Mouse (Mus musculus): ENCODE measurements around the gene Ap4e1. TPM values are rescaled to one million over a fixed set of nuclear protein-coding genes. Genes with fewer than 3 reads are reported as not detected.
"Not testable (repeated sequence)": the region's sequence is repeated elsewhere in the genome, so short reads cannot be mapped to it uniquely, and the experiment has no call there.

The Ap4e1 gene
- polyA plus RNA-seq, 1 experiment from 2014 or later, result 9.5 TPM

DNA sequence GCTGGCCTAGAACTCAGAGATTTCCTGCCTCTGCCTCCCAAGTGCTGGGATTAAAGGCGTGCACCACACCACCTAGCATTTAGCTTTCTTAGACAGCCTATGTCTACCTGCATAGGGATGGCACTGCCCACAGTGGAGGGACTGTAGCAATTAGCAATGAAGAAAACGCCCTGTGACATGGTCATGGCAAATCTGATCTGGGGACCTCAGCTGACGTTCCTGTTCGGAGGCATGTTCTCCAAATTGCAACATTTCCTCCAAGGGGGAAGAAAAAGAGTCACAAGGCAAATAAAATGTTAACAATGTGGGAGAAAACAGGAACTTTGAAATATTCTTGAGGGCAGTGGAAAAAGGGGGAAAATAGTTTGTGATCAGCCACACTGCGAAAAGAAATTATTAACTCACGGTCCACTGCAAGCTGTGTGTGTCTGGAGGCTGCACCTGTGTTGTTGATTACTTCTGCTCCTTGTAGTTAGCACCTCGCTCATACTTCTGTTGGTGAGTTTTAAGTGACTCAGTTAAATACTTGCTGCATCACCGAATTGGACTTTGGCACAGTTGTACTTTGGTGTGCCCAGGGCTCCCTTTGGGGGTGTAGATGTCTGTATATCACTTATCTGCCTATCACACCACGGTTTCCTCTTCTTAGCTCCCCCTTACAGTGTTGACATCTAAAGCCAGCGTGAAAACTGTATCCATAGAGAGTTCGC lies 71.5 kb downstream of the Ap4e1 start:
- Histone ChIP-seq H3K4me2 (no peak overlapping the region), H3K27ac (no peak overlapping the region; the same call in 1 of the 2 replicates), H3K9ac (no peak overlapping the region), H3K27me3 (no peaks in the 10 kb centered on the region), H3K4me1 (no peaks in the 10 kb centered on the region), H3K36me3 (peaks cover 10% of the 10 kb centered on the region; the same call in 1 of the 2 replicates), H3K4me3 (no peak overlapping the region), H3K9me3 (no peaks in the 10 kb centered on the region)
- no peak for ATAC-seq (ENCODE audit: insufficient number of reproducible peaks, low FRiP score, low TSS enrichment, low read depth)
- 82% methylated on average over 11 of the region's 11 CpGs for WGBS

DNA sequence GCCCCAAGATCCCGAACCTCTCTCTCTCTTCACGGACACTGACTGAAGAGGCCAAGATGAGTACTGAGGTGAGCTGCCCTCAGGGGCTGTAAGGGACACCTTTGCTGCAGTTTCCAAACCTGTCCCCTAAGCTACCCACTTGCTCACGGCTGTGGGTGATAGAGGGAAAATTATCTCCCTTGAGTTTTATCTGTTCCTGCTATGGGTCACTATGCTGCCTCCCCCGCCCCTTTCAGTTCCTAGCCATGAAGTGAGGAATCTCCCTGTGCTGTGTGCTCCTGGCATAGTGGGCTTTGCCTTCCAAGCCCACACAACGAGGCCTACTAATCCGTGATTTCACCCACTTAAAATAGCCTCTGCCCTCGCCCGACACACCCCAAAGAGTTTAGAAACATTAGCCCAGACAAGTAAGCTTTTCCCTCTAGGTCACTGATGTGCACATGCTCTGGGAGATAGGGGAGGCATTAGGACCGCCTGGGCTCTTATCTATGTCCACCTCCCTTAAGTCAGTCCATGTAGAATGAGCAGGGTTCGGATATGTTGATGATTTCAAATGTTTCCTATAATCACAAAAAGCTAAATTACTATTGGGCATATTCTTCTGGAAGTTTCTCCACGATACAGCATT lies 72.2 kb downstream of the Ap4e1 start:
- Histone ChIP-seq H3K4me2 (no peak overlapping the region), H3K4me3 (no peak overlapping the region), H3K27me3 (no peaks in the 10 kb centered on the region), H3K9me3 (no peaks in the 10 kb centered on the region), H3K27ac (no peak overlapping the region), H3K36me3 (peaks cover 12% of the 10 kb centered on the region; the same call in 1 of the 2 replicates), H3K9ac (no peak overlapping the region), H3K4me1 (no peaks in the 10 kb centered on the region)
- 90% methylated on average over 11 of the region's 11 CpGs for WGBS
- no peak for ATAC-seq (ENCODE audit: insufficient number of reproducible peaks, low FRiP score, low TSS enrichment, low read depth)

DNA sequence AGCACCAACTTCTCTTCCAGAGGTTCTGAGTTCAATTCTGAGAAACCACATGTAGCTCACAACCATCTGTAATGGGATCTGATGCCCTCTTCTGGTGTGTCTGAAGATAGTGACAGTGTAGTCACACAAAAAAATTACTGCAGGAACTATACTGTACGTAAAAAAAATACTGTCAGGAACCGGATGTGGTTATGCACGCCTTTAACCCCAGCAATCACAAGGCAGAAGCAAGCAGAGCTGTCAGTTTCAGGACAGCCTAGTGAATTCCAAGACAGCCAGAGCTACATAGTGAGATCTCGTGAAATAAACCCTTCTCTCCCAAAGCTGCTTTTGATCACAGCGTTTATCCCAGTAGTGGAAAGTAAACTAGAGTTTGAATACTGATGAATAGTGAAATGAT lies 77.7 kb downstream of the Ap4e1 start:
- no peaks in the 10 kb centered on the region for H3K4me1 ChIP-seq
- no peak overlapping the region for H3K9ac ChIP-seq
- no peak overlapping the region for H3K27ac ChIP-seq
- no peaks in the 10 kb centered on the region for H3K27me3 ChIP-seq
- WGBS, result 86% methylated on average over 5 of the region's 5 CpGs
- no peaks in the 10 kb centered on the region for H3K9me3 ChIP-seq
- peaks cover 13% of the 10 kb centered on the region for H3K36me3 ChIP-seq
- H3K4me2 ChIP-seq, result no peak overlapping the region
- no peak for ATAC-seq (ENCODE audit: insufficient number of reproducible peaks, low FRiP score, low TSS enrichment, low read depth)
- no peak overlapping the region for H3K4me3 ChIP-seq

DNA sequence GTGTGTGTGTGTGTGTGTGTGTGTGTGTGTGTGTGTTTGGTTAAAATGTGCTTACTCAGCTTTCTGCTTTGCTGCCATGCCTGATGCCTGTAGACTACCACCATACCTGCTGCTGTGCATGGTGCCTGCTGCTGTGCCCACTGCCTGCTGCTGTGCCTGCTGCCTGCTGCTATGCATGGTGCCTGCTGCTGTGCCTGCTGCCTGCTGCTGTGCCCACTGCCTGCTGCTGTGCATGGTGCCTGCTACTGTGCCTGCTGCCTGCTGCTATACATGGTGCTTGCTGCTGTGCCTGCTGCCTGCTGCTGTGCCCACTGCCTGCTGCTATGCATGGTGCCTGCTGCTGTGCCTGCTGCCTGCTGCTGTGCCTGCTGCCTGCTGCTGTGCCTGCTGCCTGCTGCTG lies 81.6 kb downstream of the Ap4e1 start:
- not testable (repeated sequence) for H3K4me2 ChIP-seq; H3K9me3 ChIP-seq; ATAC-seq (ENCODE audit: insufficient number of reproducible peaks, low FRiP score, low TSS enrichment, low read depth); H3K27me3 ChIP-seq; H3K27ac ChIP-seq; H3K4me3 ChIP-seq; H3K9ac ChIP-seq; H3K4me1 ChIP-seq
- peaks cover 13% of the 10 kb centered on the region for H3K36me3 ChIP-seq

DNA sequence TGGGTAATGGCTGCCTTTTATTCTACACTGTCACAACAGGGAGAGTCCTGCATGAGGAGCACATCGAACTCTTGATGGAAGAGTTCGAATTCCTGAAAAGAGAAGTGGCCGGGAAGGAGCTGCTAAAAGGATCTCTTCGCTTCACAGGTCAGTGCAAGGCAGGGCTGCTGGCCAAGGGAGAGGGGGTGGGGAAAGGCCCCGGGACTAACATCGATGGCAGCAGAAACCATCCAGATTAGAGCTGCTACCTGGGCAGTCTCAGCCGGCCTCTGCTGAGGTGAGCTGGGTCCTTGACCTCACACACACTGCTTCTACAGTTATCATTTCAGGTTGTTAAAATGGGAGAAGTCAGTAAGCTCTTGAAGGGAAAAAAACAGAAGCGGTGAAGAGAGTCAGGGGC lies 83.5 kb downstream of the Ap4e1 start:
- no peak for ATAC-seq (ENCODE audit: insufficient number of reproducible peaks, low FRiP score, low TSS enrichment, low read depth)
- H3K27me3 ChIP-seq, result no peaks in the 10 kb centered on the region
- no peak overlapping the region for H3K4me3 ChIP-seq
- H3K9ac ChIP-seq, result no peak overlapping the region
- no peaks in the 10 kb centered on the region for H3K9me3 ChIP-seq
- 64% methylated on average over 8 of the region's 8 CpGs for WGBS
- no peak overlapping the region for H3K4me2 ChIP-seq
- H3K36me3 ChIP-seq, result peaks cover 9% of the 10 kb centered on the region
- H3K27ac ChIP-seq, result no peak overlapping the region
- no peaks in the 10 kb centered on the region for H3K4me1 ChIP-seq

DNA sequence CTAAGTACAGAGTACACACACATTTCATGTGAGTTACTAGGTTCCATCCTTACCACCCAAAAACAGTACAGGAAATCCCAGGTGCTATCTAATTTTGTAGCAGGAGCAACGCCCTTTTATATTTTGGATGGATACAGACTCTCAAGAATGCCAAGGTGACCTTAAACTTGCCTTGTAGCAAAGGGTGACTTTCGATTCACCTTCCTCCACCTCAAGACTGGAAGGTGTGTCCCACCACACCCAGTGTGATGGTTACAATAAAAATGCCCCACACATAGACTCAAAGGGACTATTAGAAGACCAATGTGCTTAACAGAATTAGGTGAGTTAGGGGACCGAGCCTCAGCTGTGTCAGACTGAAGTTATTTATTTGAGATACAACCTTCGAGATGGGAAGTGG lies 100.5 kb downstream of the Ap4e1 start:
- no peaks in the 10 kb centered on the region for H3K4me1 ChIP-seq
- no peak overlapping the region for H3K9ac ChIP-seq
- H3K4me2 ChIP-seq, result no peak overlapping the region
- no peaks in the 10 kb centered on the region for H3K27me3 ChIP-seq
- H3K36me3 ChIP-seq, result peaks cover 89% of the 10 kb centered on the region
- ATAC-seq (ENCODE audit: insufficient number of reproducible peaks, low FRiP score, low TSS enrichment, low read depth), result no peak
- WGBS, result 93% methylated on average over 4 of the region's 4 CpGs
- H3K27ac ChIP-seq, result no peak overlapping the region
- no peak overlapping the region for H3K4me3 ChIP-seq
- no peaks in the 10 kb centered on the region for H3K9me3 ChIP-seq

Small RNA genes within 50 kb of the gene (microRNA-seq; reads per million reads assigned to microRNA genes)
- gene Gm24081, result not detected

Other genes starting within 250 kb of the Ap4e1 start
- gene Usp50, start 225.2 kb upstream of the Ap4e1 start, polyA plus RNA-seq (2015; fragmentation: Nextera tagmentation; extraction: Ambion mirVana), result 1.8 and 2.0 TPM in 2 replicates
- 45.6 and 53.1 TPM in 2 replicates for gene Trpm7, start 132.5 kb upstream of the Ap4e1 start, polyA plus RNA-seq (2015; fragmentation: Nextera tagmentation; extraction: Ambion mirVana)
- gene Sppl2a, start 75.5 kb upstream of the Ap4e1 start, polyA plus RNA-seq (2015; fragmentation: Nextera tagmentation; extraction: Ambion mirVana), result 56.7 and 62.7 TPM in 2 replicates
- gene Blvra, start 61.9 kb downstream of the Ap4e1 start, polyA plus RNA-seq (2015; fragmentation: Nextera tagmentation; extraction: Ambion mirVana), result 47.1 and 48.2 TPM in 2 replicates
- 61.3 and 62.5 TPM in 2 replicates for gene Ncaph, start 125.2 kb downstream of the Ap4e1 start, polyA plus RNA-seq (2015; fragmentation: Nextera tagmentation; extraction: Ambion mirVana)
- gene Itpripl1, start 134.7 kb downstream of the Ap4e1 start, polyA plus RNA-seq (2015; fragmentation: Nextera tagmentation; extraction: Ambion mirVana), result 26.0 and 26.8 TPM in 2 replicates
- 1.2 and 1.3 TPM in 2 replicates for gene 1810024B03Rik, start 199.6 kb downstream of the Ap4e1 start, polyA plus RNA-seq (2015; fragmentation: Nextera tagmentation; extraction: Ambion mirVana)
- gene Snrnp200, start 199.7 kb downstream of the Ap4e1 start, polyA plus RNA-seq (2015; fragmentation: Nextera tagmentation; extraction: Ambion mirVana), result 42.0 and 46.8 TPM in 2 replicates
- 64.0 and 68.0 TPM in 2 replicates for gene Ciao1, start 239.1 kb downstream of the Ap4e1 start, polyA plus RNA-seq (2015; fragmentation: Nextera tagmentation; extraction: Ambion mirVana)
- gene Tmem127, start 239.2 kb downstream of the Ap4e1 start, polyA plus RNA-seq (2015; fragmentation: Nextera tagmentation; extraction: Ambion mirVana), result 32.8 and 34.5 TPM in 2 replicates

Measured in limb, embryonic 15.5 days (tissue).